Mouse (Mus musculus): ENCODE results near the gene Tnik.

Gene Tnik

GRCm38 (mm10) chr3:28718521-28718920 is 455.5 kb downstream of the Tnik start:
- no peak for DNase-seq (ENCODE audit: low spot score)

- no peak for DNase-seq (ENCODE audit: low spot score)
Measured at GRCm38 (mm10) chr3:28721218-28721617, 458.2 kb downstream of the Tnik start.

GRCm38 (mm10) chr3:28721838-28722237 is 458.8 kb downstream of the Tnik start:
- no peak for DNase-seq (ENCODE audit: low spot score)

GRCm38 (mm10) chr3:28722531-28722930 is 459.5 kb downstream of the Tnik start:
- no peak for DNase-seq (ENCODE audit: low spot score)

GRCm38 (mm10) chr3:28723534-28723933 is 460.5 kb downstream of the Tnik start:
- no peak for DNase-seq (ENCODE audit: low spot score)

GRCm38 (mm10) chr3:28725203-28725602 is 462.2 kb downstream of the Tnik start:
- DNase-seq (ENCODE audit: low spot score) = no peak
